Mouse (Mus musculus) adrenal gland, adult 8-10 months (tissue): Measurements from ENCODE around the gene Tmem117. TPM values are rescaled to one million over a fixed set of nuclear protein-coding genes. Genes with fewer than 3 reads are reported as not detected.

Experiments
- total RNA-seq, 4 experiments: library from RNA; stranded (reverse); gene quantifications; 2 replicates each; pipeline ENCODE4 v1.2.4; 2022

Gene Tmem117
- total RNA-seq, 4 experiments from 2014 or later: 3.3 to 11.1 (median 6.5) TPM

Other genes starting within 250 kb of the Tmem117 start
- gene Adamts20, start 163.8 kb upstream of the Tmem117 start, total RNA-seq: 1 to 10 TPM in 3 of 4 experiments, under 1 TPM in 1; 0.94 to 2.3 (median 1.2) TPM
- gene Pus7l, start 85.7 kb upstream of the Tmem117 start, total RNA-seq: 1 to 10 TPM; 3.5 to 5.4 (median 4.2) TPM
- gene Irak4, start 85.6 kb upstream of the Tmem117 start, total RNA-seq: 10 to 100 TPM; 11.9 to 16.8 (median 14.1) TPM
- gene Twf1, start 39.3 kb upstream of the Tmem117 start, total RNA-seq: 100 to 1,000 TPM in 2 of 4 experiments, 10 to 100 TPM in 2; 83.9 to 116 (median 98.3) TPM